Mouse (Mus musculus) mouse trophoblast stem cell (cell line): Measurements from ENCODE around the gene Nup155.

Experiments used
- in situ Hi-C, 2 experiments: fragments of 300-500 bp; cut with MseI, MboI; formaldehyde crosslinking; loops; 2 replicates in 1 of 2; 3 replicates in 1 of 2; pipeline ENCODE4 v1.15.1; 2025

The Nup155 gene

GRCm38 (mm10) chr15:8190435-8190834 is 81.4 kb downstream of the Nup155 start:
- in situ Hi-C loops, result no loop called here

GRCm38 (mm10) chr15:8200317-8200716 is 91.2 kb downstream of the Nup155 start:
- in situ Hi-C loops, result loop anchor here in 1 of 2 experiments (25.0 kb wide), 1 partner anchor 387 kb away; no protein-coding TSS in a partner anchor

- in situ Hi-C loops, result loop anchor here in 1 of 2 experiments (25.0 kb wide), 1 partner anchor 379 kb away; no protein-coding TSS in a partner anchor
Observed at GRCm38 (mm10) chr15:8208362-8208761, 99.3 kb downstream of the Nup155 start.
